Mouse (Mus musculus) neural tube, embryonic 14.5 days (tissue): ENCODE measurements at regions not wholly inside any gene's neighbourhood (a gene's known extent, or its start where the extent isn't known, plus 50 kb on each side); places are given as distances from the start of the nearest gene placed in this dataset.

Experiments
- ATAC-seq: fragments of 200-750 bp; cut with Nextera tagmentation; 2 replicates; pipeline ENCODE4 v1.8.0; 2017; ENCODE audit warnings: low read depth, mild to moderate bottlenecking, moderate TSS enrichment, moderate library complexity
- H3K27ac ChIP-seq: fragments of 300-500 bp; sonication (generic); 2 replicates; pipeline ENCODE4 v1.5.1; 2014; ENCODE audit warnings: low read depth, mild to moderate bottlenecking, control low read depth, low read length, moderate library complexity, mixed read lengths
- H3K27me3 ChIP-seq: fragments of 300-500 bp; sonication (generic); 2 replicates; pipeline ENCODE4 v1.6.1; 2014; ENCODE audit warnings: low read length; ENCODE audit not compliant: control insufficient read depth, insufficient read depth
- H3K36me3 ChIP-seq: fragments of 300-500 bp; sonication (generic); 2 replicates; pipeline ENCODE4 v1.6.1; 2014; ENCODE audit warnings: low read length, mixed read lengths; ENCODE audit not compliant: control insufficient read depth, insufficient read depth
- H3K4me1 ChIP-seq: fragments of 300-500 bp; sonication (generic); 2 replicates; pipeline ENCODE4 v1.6.1; 2014; ENCODE audit warnings: low read length; ENCODE audit not compliant: control insufficient read depth, insufficient read depth
- H3K4me2 ChIP-seq: fragments of 300-500 bp; sonication (generic); 2 replicates; pipeline ENCODE4 v1.6.1; 2014; ENCODE audit warnings: mild to moderate bottlenecking, low read depth, low read length, control low read depth
- H3K4me3 ChIP-seq: fragments of 300-500 bp; sonication (generic); 2 replicates; pipeline ENCODE4 v1.5.1; 2014; ENCODE audit warnings: low read depth, low read length, control low read depth, mixed read lengths
- H3K9ac ChIP-seq: fragments of 300-500 bp; sonication (generic); replicated peaks from 2 replicates; pipeline ENCODE4 v1.6.1; 2014; ENCODE audit warnings: low read depth, mild to moderate bottlenecking, control low read depth, low read length, mixed read lengths
- H3K9me3 ChIP-seq: fragments of 300-500 bp; sonication (generic); 2 replicates; pipeline ENCODE4 v1.6.1; 2016; ENCODE audit warnings: low read length; ENCODE audit not compliant: control insufficient read depth
- WGBS: fragments of 180-500 bp; shearing (Covaris S2); extraction: QIAGEN DNeasy Blood & Tissue Kit; methylation state at CpG from one replicate; pipeline ENCODE4 v1.1.7; 2014; 5-methylcytosine and 5-hydroxymethylcytosine counted together

DNA sequence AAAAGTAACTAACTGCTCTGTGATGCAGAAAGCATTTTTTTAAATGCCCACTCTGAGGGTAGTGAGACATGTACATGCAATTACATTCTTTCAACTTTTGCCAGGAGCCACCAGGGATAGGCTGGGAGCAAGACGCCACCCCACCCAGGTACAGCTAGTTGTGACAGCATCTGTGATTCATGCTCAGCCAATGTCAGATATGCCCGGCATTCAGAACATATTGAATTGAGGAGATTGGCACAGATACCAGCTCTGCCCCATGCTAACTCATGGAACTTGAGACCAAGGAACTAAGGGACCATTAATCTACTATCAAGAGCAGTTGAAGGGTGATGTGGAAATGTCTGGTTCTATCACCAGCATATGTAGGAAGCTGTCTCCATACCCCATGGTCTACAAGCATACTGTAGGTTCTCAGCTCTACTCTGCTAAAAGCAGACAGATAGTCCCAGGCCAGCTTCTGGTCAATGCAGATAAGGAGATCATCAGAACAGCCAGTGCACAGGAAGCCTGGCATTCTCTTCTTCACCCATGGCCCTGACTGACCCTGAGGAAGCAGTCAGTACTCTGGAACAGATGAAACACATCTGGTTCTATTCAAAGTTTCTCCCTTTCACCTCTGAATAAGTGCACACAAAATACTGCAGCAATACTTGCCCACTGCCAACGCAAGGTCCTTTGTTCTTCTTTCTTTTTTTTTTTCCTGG lies 127.4 kb downstream of the Adamts15 start:
- H3K36me3 ChIP-seq: no peaks in the 10 kb centered on the region
- H3K9me3 ChIP-seq: no peaks in the 10 kb centered on the region
- no peak overlapping the region for H3K4me3 ChIP-seq
- no peaks in the 10 kb centered on the region for H3K27me3 ChIP-seq
- ATAC-seq: no peak
- no peaks in the 10 kb centered on the region for H3K4me1 ChIP-seq
- no peak overlapping the region for H3K4me2 ChIP-seq
- no peak overlapping the region for H3K27ac ChIP-seq
- no peak overlapping the region for H3K9ac ChIP-seq
- WGBS: 85% methylated on average over 3 of the region's 3 CpGs

DNA sequence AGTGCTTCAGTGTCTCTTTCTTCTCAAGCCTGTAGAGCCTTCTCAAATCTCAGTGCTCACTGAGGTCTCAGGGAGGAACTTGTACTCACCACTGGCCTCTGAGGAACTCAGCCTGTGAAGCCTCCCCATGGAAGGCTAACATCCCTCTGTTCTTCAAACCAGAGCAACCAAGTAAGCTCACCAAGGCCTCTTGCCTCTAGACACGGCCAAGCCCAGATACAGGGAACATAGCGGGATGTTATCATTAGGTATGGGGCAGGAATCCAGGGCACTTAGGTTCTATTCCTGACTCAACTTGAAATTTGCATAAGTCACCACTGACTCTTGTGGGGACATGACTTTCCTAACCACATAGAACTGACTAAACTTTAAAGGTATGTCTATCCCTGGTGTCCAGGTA lies 141.0 kb downstream of the Adamts15 start:
- Histone ChIP-seq H3K4me1 (no peaks in the 10 kb centered on the region), H3K27me3 (no peaks in the 10 kb centered on the region), H3K4me2 (no peak overlapping the region), H3K27ac (no peak overlapping the region), H3K36me3 (no peaks in the 10 kb centered on the region), H3K4me3 (no peak overlapping the region), H3K9me3 (no peaks in the 10 kb centered on the region), H3K9ac (no peak overlapping the region)
- WGBS: 93% methylated on average over 2 of the region's 2 CpGs
- ATAC-seq: no peak

DNA sequence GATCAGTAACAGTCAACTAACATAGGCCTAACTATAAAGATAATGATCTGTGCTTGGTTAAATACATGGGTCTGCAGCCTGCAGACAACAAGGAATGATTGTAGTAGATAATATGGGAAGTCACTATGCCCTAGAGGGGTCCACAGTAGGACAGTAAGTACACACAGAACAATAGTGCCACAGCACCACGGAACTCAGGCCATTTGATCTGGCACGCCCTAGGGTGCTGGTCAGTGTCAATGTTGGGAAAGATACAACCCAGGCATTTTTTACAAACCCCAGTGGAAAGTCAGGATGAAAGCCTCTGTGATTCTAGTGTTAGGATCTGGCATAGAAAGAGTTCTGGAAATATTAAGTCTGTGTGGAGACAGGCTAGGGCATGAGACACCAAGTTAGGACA lies 144.4 kb downstream of the Adamts15 start:
- H3K9me3 ChIP-seq: no peaks in the 10 kb centered on the region; the same call in 1 of the 2 replicates
- no peaks in the 10 kb centered on the region for H3K4me1 ChIP-seq
- H3K27ac ChIP-seq: no peak overlapping the region
- ATAC-seq: no peak
- H3K27me3 ChIP-seq: no peaks in the 10 kb centered on the region
- H3K36me3 ChIP-seq: no peaks in the 10 kb centered on the region
- H3K4me3 ChIP-seq: no peak overlapping the region
- no peak overlapping the region for H3K4me2 ChIP-seq
- 87% methylated on average over 2 of the region's 2 CpGs for WGBS
- H3K9ac ChIP-seq: no peak overlapping the region

DNA sequence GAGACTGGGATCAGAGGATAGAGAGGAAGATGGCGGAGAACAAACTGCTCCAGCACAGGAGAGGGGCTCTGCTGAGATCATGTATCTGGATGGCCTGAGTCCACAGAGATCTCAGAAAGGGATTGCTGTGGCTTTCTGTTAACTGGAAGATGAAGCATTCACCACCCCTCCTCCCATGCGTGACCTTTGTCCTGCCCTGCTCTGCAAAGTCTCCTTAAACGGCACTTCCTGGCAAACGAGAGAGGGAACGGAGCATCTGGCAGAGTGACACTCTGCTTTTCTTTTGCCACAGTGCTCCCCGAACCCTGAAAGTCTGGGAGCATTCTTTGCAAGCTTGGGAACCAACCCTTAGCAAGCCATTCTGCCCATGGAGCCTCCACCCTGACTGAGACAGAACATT lies 147.1 kb downstream of the Adamts15 start:
- no peaks in the 10 kb centered on the region for H3K27me3 ChIP-seq
- H3K9ac ChIP-seq: no peak overlapping the region
- no peak overlapping the region for H3K27ac ChIP-seq
- WGBS: 70% methylated on average over 6 of the region's 6 CpGs
- H3K4me1 ChIP-seq: no peaks in the 10 kb centered on the region
- H3K4me3 ChIP-seq: no peak overlapping the region
- no peak overlapping the region for H3K4me2 ChIP-seq
- H3K36me3 ChIP-seq: no peaks in the 10 kb centered on the region
- no peaks in the 10 kb centered on the region; the same call in 1 of the 2 replicates for H3K9me3 ChIP-seq
- ATAC-seq: no peak

DNA sequence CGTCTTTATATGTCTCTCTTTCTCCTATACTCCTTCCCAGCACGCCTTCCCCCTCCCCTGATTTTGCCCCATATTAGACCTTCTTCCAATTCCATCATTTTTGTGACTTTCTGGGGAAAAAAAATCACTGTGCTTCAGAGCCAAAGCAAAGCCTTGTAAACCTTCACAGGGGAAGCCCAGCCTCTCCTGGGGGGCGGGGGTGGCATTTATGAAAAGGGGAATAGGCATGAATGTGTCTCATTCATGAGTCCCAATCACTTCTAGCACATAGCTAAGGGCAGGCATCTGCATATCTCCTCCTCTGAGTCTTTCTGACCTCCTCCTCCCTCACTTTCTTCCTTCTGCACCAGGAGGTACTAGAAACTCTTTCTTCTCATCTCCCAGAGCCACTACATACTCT lies 149.8 kb downstream of the Adamts15 start:
- WGBS: 66% methylated on average over 3 of the region's 3 CpGs
- ATAC-seq: no peak

DNA sequence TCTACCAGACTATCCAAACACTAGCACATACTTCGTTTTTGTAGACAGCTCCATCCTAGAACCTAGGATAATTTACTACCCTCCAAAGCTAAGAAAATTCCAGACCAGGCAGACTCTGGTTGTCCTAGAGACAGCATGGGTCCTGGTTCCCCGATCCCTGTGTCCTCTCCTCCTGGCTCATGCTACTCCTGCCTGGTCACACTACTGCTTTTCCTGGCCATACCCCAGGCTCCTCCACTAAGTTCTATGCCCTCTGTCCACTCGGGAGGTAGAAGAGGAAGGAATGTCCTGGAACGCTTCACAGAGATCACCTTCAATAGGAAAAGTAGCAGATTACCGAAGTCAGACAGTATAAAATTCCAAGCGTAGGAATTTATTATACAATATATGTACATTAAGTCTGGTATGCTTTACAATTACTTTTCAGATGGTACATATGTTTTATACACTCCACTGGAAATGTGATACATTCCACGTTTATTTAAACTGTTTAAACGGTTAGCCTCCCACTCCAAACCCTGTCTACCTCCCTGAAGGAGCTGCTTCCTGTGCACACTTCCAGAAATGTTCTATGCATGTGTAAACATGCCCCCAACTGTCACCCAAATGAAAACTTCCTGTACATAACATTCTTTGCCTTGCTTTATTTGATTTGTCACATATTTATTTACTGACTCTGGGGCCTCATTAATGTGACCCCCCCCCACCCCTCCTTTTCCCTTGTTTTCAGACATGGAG lies 151.6 kb downstream of the Adamts15 start:
- Histone ChIP-seq H3K36me3 (no peaks in the 10 kb centered on the region), H3K9me3 (no peaks in the 10 kb centered on the region; the same call in 1 of the 2 replicates), H3K4me1 (no peaks in the 10 kb centered on the region), H3K27ac (no peak overlapping the region), H3K4me3 (no peak overlapping the region), H3K4me2 (no peak overlapping the region), H3K27me3 (no peaks in the 10 kb centered on the region), H3K9ac (no peak overlapping the region)
- WGBS: 75% methylated on average over 8 of the region's 8 CpGs
- ATAC-seq: no peak

More for the DNA sequence above, 149.8 kb downstream of the Adamts15 start:
- Histone ChIP-seq H3K9ac (no peak overlapping the region), H3K9me3 (no peaks in the 10 kb centered on the region; the same call in 1 of the 2 replicates), H3K4me1 (no peaks in the 10 kb centered on the region), H3K4me2 (no peak overlapping the region), H3K27ac (no peak overlapping the region), H3K27me3 (no peaks in the 10 kb centered on the region), H3K4me3 (no peak overlapping the region), H3K36me3 (no peaks in the 10 kb centered on the region)

DNA sequence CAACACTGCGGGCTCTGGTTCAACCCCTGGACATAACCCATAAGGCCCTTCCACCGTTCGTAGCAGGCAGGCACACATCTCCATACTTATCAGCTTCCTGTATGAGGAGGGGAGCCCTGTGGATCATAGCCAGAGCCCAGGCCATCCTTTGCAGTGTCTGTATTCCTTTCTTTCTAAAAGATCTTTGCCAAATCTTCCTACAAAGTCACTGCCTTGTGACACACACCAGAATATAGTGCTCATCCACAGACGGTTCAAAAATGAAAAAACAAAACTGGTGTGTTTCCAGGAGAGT lies 152.9 kb downstream of the Adamts15 start:
- 84% methylated on average over 4 of the region's 4 CpGs for WGBS
- H3K36me3 ChIP-seq: no peaks in the 10 kb centered on the region

DNA sequence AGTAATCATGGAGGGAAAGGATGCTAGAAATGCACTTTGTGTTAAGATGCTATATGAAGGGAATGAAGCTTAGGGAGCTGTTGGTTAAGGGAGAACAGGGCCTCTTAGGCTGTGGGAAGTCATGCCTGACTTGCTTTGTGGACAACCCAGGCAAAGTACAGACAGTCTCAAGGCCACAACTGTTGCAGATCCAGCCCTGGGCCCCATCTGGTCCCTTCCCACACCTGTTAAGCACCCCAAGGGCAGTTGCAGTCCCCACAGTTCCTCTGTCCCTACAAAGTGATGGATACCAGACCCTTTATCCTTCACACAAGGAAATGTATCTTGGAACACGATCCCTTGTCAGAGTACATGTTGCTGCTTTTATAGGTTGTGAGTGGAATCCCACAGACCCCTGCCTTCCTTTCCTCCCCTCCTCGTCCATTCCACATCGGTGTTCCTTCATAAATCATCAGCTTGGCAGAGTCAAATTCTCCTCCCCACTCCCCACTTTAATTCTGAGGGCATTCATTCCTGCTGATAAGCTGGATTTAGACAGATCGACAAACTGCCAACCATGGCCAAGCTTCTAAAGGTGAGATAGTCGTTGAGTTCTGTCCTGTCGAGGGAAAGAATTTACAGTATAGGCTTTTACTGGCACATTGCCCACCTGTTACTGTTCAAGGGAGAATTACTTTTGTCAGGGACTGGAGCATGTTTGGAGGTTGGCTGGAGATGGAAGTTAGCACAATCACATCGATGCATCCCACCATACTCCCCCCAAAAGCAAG lies 153.4 kb downstream of the Adamts15 start:
- no peak overlapping the region for H3K9ac ChIP-seq
- no peaks in the 10 kb centered on the region; the same call in 1 of the 2 replicates for H3K9me3 ChIP-seq
- no peaks in the 10 kb centered on the region for H3K4me1 ChIP-seq
- H3K27ac ChIP-seq: no peak overlapping the region
- no peak overlapping the region for H3K4me3 ChIP-seq
- no peaks in the 10 kb centered on the region for H3K36me3 ChIP-seq
- no peaks in the 10 kb centered on the region for H3K27me3 ChIP-seq
- ATAC-seq: no peak
- H3K4me2 ChIP-seq: no peak overlapping the region
- WGBS: 73% methylated on average over 7 of the region's 7 CpGs

More for the DNA sequence above, 152.9 kb downstream of the Adamts15 start:
- Histone ChIP-seq H3K4me1 (no peaks in the 10 kb centered on the region), H3K4me2 (no peak overlapping the region), H3K27me3 (no peaks in the 10 kb centered on the region), H3K9ac (no peak overlapping the region), H3K4me3 (no peak overlapping the region), H3K27ac (no peak overlapping the region), H3K9me3 (no peaks in the 10 kb centered on the region; the same call in 1 of the 2 replicates)
- no peak for ATAC-seq

DNA sequence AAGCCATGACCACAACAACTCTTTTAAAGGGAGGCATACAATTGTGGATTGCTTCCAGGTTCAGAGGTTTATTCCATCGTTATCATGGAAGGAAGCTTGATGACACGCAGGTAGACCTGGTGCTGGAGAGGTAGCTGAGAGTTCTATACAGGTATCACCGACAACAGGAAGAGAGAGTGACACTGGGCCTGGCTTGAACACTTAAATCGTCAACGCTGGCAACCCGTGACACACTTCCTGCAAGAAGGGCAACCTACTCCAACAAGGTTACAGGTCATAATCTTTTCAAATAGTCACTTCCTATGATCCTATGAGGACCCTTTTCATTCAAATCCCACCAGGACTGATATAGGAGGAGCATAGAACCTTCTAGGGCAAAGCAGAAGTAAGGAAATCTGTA lies 155.6 kb downstream of the Adamts15 start:
- no peak overlapping the region for H3K4me2 ChIP-seq
- no peaks in the 10 kb centered on the region for H3K36me3 ChIP-seq
- no peak overlapping the region for H3K9ac ChIP-seq
- no peak overlapping the region for H3K27ac ChIP-seq
- no peaks in the 10 kb centered on the region for H3K4me1 ChIP-seq
- ATAC-seq: no peak
- no peaks in the 10 kb centered on the region for H3K27me3 ChIP-seq
- no peaks in the 10 kb centered on the region for H3K9me3 ChIP-seq
- no peak overlapping the region for H3K4me3 ChIP-seq
- 94% methylated on average over 6 of the region's 6 CpGs for WGBS
